Mouse (Mus musculus) embryonic facial prominence, embryonic 12.5 days (tissue): Measurements from ENCODE around the gene Tjp2. TPM values are rescaled to one million over a fixed set of nuclear protein-coding genes. Genes with fewer than 3 reads are reported as not detected.

Experiments used
- ATAC-seq: fragments of 200-750 bp; cut with Nextera tagmentation; 2 replicates; pipeline ENCODE4 v1.8.0; 2017; ENCODE audit not compliant: insufficient number of reproducible peaks, insufficient read depth, low FRiP score, low TSS enrichment
- H3K27ac ChIP-seq: fragments of 300-500 bp; sonication (generic); 2 replicates; pipeline ENCODE4 v1.5.1; 2016; ENCODE audit warnings: mild to moderate bottlenecking
- H3K27me3 ChIP-seq: fragments of 300-500 bp; sonication (generic); 2 replicates; pipeline ENCODE4 v1.6.1; 2016; ENCODE audit warnings: mild to moderate bottlenecking, moderate library complexity
- H3K36me3 ChIP-seq: fragments of 300-500 bp; sonication (generic); 2 replicates; pipeline ENCODE4 v1.6.1; 2016; ENCODE audit warnings: mild to moderate bottlenecking
- H3K4me1 ChIP-seq: fragments of 300-500 bp; sonication (generic); 2 replicates; pipeline ENCODE4 v1.6.1; 2016
- H3K4me2 ChIP-seq: fragments of 300-500 bp; sonication (generic); replicated peaks from 2 replicates; pipeline ENCODE4 v1.6.1; 2016; ENCODE audit warnings: mild to moderate bottlenecking, moderate library complexity
- H3K4me3 ChIP-seq: fragments of 300-500 bp; sonication (generic); 2 replicates; pipeline ENCODE4 v1.5.1; 2016; ENCODE audit warnings: mild to moderate bottlenecking
- H3K9ac ChIP-seq: fragments of 300-500 bp; sonication (generic); 2 replicates; pipeline ENCODE4 v1.6.1; 2016; ENCODE audit warnings: mild to moderate bottlenecking, moderate library complexity
- H3K9me3 ChIP-seq: fragments of 300-500 bp; sonication (generic); 2 replicates; pipeline ENCODE4 v1.6.1; 2016; ENCODE audit warnings: mild to moderate bottlenecking, moderate library complexity
- WGBS: fragments of 180-500 bp; shearing (Covaris S2); methylation state at CpG from one replicate; pipeline ENCODE4 v1.1.7; 2016; 5-methylcytosine and 5-hydroxymethylcytosine counted together
- polyA plus RNA-seq: library from polyadenylated mRNA; unstranded; fragments of >200 nt; fragmentation: Nextera tagmentation; extraction: Ambion mirVana; gene quantifications from 2 replicates; pipeline ENCODE4 v1.2.1, GENCODE M21; 2016

Gene Tjp2
- polyA plus RNA-seq, 1 experiment from 2014 or later: 26.6 TPM

DNA sequence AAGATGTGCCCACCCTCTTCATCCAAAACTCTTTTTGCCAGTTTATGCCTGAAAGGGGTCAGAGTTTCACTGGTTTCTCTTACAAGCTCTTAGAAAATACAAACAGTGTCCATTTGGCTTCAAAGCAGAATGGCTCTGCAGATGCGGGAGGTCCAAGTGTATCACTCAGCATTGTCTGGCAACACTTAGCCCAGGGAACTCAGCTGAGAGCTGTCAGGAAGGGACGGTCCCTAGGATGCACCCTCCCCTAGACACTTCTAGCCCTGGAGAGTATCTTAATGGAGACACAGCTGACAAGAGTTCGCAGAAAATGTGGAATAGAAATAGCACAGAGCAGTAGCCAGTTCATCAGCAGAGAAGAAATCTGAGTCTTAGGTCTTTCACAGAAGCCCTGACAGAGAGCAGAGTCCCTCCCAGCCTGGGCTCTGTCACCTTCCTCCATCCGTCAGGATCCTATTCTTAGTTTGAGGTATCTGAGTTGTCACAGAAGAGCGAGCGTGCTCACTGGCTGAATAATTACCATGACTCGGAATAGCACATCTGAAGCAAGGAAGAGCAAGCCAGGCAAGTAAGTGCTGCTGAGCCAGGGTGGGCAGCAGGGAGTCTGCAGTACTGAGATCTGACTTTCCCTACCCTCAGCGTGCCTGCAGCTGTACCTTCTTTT, 144.3 kb downstream of the Tjp2 start:
- no peaks in the 10 kb centered on the region for H3K36me3 ChIP-seq
- no peak overlapping the region for H3K9ac ChIP-seq
- H3K27ac ChIP-seq: no peak overlapping the region
- ATAC-seq: no peak
- H3K4me2 ChIP-seq: no peak overlapping the region
- H3K4me1 ChIP-seq: no peaks in the 10 kb centered on the region
- H3K4me3 ChIP-seq: no peak overlapping the region
- no peaks in the 10 kb centered on the region for H3K27me3 ChIP-seq
- WGBS: 43% methylated on average over 8 of the region's 8 CpGs
- H3K9me3 ChIP-seq: no peaks in the 10 kb centered on the region

DNA sequence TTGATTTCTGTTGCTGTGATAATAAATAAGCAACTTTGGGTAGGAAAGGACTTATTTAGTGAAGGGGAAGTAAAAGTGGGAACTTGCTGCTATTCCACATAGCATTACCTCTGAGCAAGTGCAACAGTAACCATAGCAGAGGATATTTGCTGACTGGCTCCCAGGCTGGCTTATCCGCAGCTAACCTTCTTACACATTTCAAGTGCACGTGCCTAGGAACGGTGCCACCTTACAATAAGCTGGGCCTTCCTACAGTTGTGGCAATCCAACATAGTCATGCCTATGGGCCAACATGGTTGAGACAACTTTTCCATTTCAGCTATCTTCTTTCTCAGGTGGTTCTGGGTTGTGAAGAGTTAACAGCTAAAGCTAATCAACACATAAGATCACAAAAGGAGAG, 147.2 kb downstream of the Tjp2 start:
- H3K36me3 ChIP-seq: no peaks in the 10 kb centered on the region
- H3K4me2 ChIP-seq: no peak overlapping the region
- no peak overlapping the region for H3K27ac ChIP-seq
- ATAC-seq: no peak
- H3K9ac ChIP-seq: no peak overlapping the region
- H3K4me3 ChIP-seq: no peak overlapping the region
- WGBS: 95% methylated on average over 3 of the region's 3 CpGs
- no peaks in the 10 kb centered on the region for H3K4me1 ChIP-seq
- H3K9me3 ChIP-seq: no peaks in the 10 kb centered on the region
- H3K27me3 ChIP-seq: no peaks in the 10 kb centered on the region

DNA sequence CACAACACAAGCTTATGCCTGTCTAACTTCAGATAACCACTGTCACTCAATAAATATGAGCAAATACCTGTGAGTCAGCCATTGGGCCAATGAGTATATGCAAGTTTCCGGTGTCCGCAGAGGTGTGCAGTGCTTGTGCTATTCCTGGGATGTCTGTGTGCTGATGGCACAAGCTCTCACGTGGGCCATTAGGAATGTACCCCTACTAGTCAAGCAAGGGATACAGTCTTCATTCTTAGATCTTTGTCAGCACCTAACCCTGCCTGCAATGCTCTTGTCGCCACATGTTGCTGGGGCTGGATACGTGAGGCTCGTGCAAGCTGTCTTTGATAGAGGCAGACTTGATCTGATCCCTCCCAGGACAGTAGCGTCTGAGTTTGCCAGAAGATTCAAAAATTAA, 148.3 kb downstream of the Tjp2 start:
- Histone ChIP-seq H3K4me3 (no peak overlapping the region), H3K9ac (no peak overlapping the region), H3K4me2 (no peak overlapping the region), H3K9me3 (no peaks in the 10 kb centered on the region), H3K4me1 (no peaks in the 10 kb centered on the region), H3K27me3 (no peaks in the 10 kb centered on the region), H3K36me3 (no peaks in the 10 kb centered on the region), H3K27ac (no peak overlapping the region)
- no peak for ATAC-seq
- WGBS: 83% methylated on average over 7 of the region's 7 CpGs

DNA sequence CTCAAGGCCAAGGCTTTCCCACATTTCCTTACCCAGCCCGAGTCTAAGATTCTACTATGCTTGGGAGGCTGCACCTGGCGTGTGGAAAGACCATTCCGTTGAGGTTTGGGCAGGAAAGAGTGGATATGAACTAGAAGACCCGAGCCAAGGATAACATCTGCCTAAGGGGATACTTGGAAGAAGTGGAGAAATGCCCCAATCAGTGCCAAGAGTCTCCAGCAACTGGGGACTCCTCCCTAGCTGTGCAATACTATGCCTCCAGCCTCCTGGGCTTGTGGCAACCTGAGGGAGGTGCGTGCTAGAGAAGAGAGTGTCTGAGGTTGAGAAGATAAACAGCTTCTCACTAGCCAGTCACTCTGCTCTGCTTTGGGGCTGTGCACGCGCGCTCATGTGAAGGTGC, 148.9 kb downstream of the Tjp2 start:
- Histone ChIP-seq H3K4me2 (no peak overlapping the region), H3K36me3 (no peaks in the 10 kb centered on the region), H3K4me3 (no peak overlapping the region), H3K9me3 (no peaks in the 10 kb centered on the region), H3K27ac (no peak overlapping the region), H3K4me1 (no peaks in the 10 kb centered on the region), H3K9ac (no peak overlapping the region), H3K27me3 (no peaks in the 10 kb centered on the region)
- 85% methylated on average over 8 of the region's 8 CpGs for WGBS
- ATAC-seq: no peak

DNA sequence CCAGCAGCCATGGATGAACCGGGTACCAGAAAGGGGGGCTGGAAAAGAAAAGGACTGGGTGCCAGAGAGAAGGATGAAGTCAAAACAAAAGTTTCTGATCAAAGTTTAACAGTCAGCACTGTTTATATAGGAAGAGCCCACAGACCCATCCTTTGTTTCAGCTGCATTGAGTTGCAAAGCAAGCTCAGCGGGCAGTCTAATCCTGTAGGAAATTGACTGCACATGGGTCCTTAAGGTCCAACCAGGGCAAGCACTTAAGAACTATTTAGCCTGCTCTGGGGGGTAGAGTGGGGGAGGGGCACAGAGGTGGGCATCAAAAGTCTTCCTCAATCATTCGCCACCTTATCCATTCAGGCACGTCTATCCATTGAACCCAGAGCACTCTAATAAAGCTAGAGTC, 151.7 kb downstream of the Tjp2 start:
- 46% methylated on average over 4 of the region's 4 CpGs for WGBS
- Histone ChIP-seq H3K36me3 (no peaks in the 10 kb centered on the region), H3K27me3 (no peaks in the 10 kb centered on the region), H3K27ac (no peak overlapping the region), H3K9me3 (no peaks in the 10 kb centered on the region), H3K4me2 (no peak overlapping the region), H3K4me1 (no peaks in the 10 kb centered on the region), H3K9ac (no peak overlapping the region), H3K4me3 (no peak overlapping the region)
- ATAC-seq: no peak

DNA sequence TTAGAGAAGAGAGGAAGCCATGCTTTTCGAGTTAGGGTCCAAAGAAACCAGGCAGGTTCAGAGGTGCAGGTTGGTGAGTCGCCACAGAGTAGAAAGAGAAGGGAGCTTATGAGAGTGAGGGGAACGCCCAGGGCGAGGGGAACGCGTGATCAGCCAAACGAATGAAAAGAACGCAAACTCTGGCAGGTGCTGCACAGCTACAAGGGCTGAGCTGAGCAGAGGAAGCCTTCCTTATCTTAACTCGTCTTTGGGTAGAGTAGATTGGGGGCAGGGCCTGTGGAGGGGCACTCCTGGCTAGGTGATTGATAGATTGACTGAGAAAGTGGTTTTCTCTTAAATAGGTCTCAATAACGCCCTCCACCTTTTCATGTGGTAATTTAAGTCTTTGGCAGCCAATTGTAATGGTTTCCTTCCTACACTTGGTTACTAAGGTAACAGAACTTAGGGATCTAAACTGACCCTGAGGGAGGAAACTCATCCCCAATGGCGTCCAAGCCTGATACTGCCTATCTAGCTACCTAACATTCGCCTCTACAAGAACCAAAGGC, 160.4 kb downstream of the Tjp2 start:
- no peak overlapping the region for H3K4me3 ChIP-seq
- H3K36me3 ChIP-seq: no peaks in the 10 kb centered on the region
- no peak overlapping the region for H3K9ac ChIP-seq
- H3K4me1 ChIP-seq: no peaks in the 10 kb centered on the region
- H3K27me3 ChIP-seq: no peaks in the 10 kb centered on the region
- no peak overlapping the region for H3K27ac ChIP-seq
- no peak overlapping the region for H3K4me2 ChIP-seq
- no peaks in the 10 kb centered on the region for H3K9me3 ChIP-seq
- ATAC-seq: no peak
- WGBS: 51% methylated on average over 12 of the region's 12 CpGs

DNA sequence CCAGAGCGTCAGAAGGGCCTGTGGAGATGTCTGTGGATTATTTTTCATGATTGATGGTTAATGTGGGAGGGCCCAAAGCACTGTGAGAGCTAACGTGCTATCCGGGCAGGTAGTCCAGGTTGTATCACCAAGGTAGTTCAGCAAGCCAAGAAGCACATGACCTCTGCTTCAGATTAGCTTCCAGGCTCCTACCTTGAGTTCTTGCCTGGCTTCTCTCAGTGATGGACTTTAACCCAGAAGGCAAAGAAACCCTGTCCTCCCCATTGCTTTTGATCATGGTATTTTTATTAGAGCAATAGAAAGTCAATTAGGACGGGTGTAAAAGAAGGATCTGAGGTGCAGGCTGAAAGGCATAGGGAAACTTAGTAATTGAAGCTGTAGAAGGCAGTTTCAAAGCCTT, 161.2 kb downstream of the Tjp2 start:
- no peak overlapping the region for H3K4me3 ChIP-seq
- H3K4me2 ChIP-seq: no peak overlapping the region
- H3K9me3 ChIP-seq: no peaks in the 10 kb centered on the region
- 83% methylated on average over 4 of the region's 4 CpGs for WGBS
- no peak for ATAC-seq
- H3K9ac ChIP-seq: no peak overlapping the region
- no peak overlapping the region for H3K27ac ChIP-seq
- no peaks in the 10 kb centered on the region for H3K27me3 ChIP-seq
- H3K36me3 ChIP-seq: no peaks in the 10 kb centered on the region
- no peaks in the 10 kb centered on the region for H3K4me1 ChIP-seq

DNA sequence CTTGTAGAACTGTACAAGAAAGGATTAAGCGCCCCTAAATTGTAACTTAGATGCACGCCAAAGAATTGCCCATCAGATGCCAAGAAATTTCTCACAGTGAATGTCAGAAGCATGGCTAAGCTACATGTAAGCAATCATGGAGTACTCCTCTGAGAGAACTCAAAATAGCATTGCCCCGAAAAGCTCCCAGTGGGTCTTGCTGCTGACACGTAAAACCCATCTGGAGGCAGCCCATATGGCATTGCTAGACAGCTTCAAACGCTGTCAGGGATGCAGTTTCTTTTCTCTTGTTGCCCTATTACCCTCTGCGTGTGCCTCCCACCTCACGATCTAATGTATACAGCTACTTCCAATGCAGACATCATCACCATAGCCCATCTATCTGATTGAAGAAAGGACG, 166.0 kb downstream of the Tjp2 start:
- no peaks in the 10 kb centered on the region for H3K9me3 ChIP-seq
- no peak for ATAC-seq
- no peak overlapping the region for H3K4me3 ChIP-seq
- no peaks in the 10 kb centered on the region for H3K4me1 ChIP-seq
- WGBS: 79% methylated on average over 8 of the region's 8 CpGs
- no peaks in the 10 kb centered on the region for H3K27me3 ChIP-seq
- H3K4me2 ChIP-seq: no peak overlapping the region
- H3K27ac ChIP-seq: no peak overlapping the region
- no peak overlapping the region for H3K9ac ChIP-seq
- no peaks in the 10 kb centered on the region for H3K36me3 ChIP-seq

DNA sequence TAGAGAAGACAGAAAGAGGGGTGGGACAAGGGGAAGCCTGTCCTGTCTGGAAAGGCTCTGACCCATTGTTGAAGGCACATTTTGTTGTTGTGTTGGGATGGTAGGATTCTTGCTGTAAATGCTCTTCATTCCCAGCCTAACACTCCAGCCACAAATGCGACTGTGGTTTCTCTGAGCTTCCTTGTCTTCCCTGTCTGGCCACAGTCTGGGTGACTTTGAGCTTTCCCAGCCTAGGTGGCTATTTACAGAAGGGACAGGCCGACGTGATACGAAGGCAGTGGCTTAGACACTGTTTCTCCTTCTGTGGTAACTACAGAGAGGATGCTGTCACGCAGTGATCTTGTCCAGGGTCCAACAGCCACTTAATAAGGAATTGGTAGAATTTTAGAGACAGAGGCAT, 166.8 kb downstream of the Tjp2 start:
- no peaks in the 10 kb centered on the region for H3K9me3 ChIP-seq
- no peak overlapping the region for H3K4me2 ChIP-seq
- no peaks in the 10 kb centered on the region for H3K36me3 ChIP-seq
- H3K4me3 ChIP-seq: no peak overlapping the region
- no peak for ATAC-seq
- H3K9ac ChIP-seq: no peak overlapping the region
- no peaks in the 10 kb centered on the region for H3K4me1 ChIP-seq
- no peak overlapping the region for H3K27ac ChIP-seq
- WGBS: 87% methylated on average over 5 of the region's 5 CpGs
- H3K27me3 ChIP-seq: no peaks in the 10 kb centered on the region

DNA sequence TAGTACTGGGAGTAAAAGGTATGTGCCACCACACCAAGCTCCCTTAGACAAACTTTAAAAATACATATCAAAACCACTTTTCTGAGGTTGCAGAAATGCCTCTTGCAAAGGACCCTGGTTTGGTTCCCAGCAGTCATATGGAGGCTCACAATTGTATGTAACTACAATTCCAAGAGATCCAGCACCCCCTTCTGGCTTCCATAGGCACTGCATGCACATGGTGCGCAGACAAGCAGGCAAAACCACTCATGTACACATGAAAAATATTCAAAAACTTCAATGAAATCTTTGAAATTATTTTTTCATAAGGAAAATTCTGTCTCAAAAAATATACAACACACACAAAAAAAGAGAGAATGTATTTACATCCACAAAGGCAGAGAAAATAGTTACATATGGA, 167.9 kb downstream of the Tjp2 start:
- Histone ChIP-seq H3K9me3 (no peaks in the 10 kb centered on the region), H3K36me3 (no peaks in the 10 kb centered on the region), H3K27me3 (no peaks in the 10 kb centered on the region), H3K4me3 (no peak overlapping the region), H3K9ac (no peak overlapping the region), H3K4me1 (no peaks in the 10 kb centered on the region), H3K4me2 (no peak overlapping the region), H3K27ac (no peak overlapping the region)
- ATAC-seq: no peak
- WGBS: 88% methylated on average over 1 of the region's 1 CpGs

DNA sequence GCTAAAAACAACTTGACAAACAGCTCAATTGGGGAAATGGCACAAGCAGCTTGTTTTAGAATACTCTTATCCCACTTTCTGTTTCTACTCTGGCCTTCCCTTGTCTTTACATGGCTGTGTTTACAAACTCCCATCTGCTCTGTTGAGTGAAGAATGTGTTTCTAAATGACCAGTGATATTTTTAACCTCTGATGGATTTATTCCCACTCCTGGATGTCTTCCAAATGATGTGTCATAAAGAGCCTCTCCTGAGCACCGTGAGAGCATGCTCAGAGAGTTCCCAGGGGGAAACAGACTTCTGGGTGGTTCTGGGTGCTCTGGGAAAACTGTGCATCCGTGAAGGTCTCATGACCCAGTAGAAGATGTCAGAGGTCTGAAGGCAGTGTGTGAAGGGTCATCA, 169.9 kb downstream of the Tjp2 start:
- no peaks in the 10 kb centered on the region for H3K4me1 ChIP-seq
- no peaks in the 10 kb centered on the region for H3K27me3 ChIP-seq
- H3K36me3 ChIP-seq: no peaks in the 10 kb centered on the region
- no peak for ATAC-seq
- H3K9me3 ChIP-seq: no peaks in the 10 kb centered on the region
- 76% methylated on average over 2 of the region's 2 CpGs for WGBS
- H3K4me3 ChIP-seq: no peak overlapping the region
- H3K9ac ChIP-seq: no peak overlapping the region
- H3K27ac ChIP-seq: no peak overlapping the region
- no peak overlapping the region for H3K4me2 ChIP-seq

DNA sequence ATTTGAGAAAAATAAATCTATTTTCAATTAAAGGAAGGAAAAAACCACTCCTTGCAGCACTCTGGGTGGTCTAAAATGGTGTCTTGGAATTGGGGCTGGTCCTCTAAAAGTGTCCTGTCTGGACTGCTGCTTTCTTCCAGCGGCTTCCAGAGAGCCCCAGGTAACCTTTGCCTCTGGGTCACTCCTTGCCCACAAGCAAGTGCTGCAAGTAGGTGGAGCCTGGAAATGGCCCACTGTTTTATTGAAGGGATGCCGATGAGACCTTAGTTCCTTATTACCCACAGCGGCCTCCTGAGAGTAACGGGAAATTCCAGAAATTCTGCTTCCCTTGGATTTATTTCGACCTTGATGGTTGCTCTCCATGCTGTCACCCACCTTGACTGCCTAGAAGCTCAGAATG, 170.6 kb downstream of the Tjp2 start:
- H3K9ac ChIP-seq: no peak overlapping the region
- H3K9me3 ChIP-seq: no peaks in the 10 kb centered on the region
- no peaks in the 10 kb centered on the region for H3K27me3 ChIP-seq
- H3K4me1 ChIP-seq: no peaks in the 10 kb centered on the region
- H3K36me3 ChIP-seq: no peaks in the 10 kb centered on the region
- 69% methylated on average over 5 of the region's 5 CpGs for whole genome bisulfite sequencing
- no peak overlapping the region for H3K27ac ChIP-seq
- H3K4me3 ChIP-seq: no peak overlapping the region
- no peak overlapping the region for H3K4me2 ChIP-seq
- no peak for ATAC-seq

DNA sequence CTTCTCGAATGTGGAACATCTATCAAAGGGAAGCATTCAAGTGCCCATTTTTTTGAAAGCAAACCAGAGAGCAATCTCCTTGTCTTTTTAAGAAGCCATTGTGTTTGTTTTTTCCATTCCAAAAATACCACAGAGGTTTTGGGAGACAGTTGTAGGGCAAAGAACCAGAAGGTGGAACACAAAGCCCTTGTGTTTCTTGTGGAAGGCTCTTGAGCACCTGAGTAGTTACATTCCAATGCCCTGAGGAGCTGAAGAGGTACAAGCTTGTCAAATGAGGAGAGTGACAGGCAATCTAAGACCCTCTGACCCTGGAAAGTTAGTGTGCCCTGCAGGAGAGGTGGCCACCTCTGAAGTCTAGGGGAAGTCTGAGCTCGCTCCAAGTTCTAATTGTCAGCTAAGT, 174.3 kb downstream of the Tjp2 start:
- Histone ChIP-seq H3K36me3 (no peaks in the 10 kb centered on the region), H3K4me1 (no peaks in the 10 kb centered on the region), H3K27me3 (no peaks in the 10 kb centered on the region), H3K27ac (no peak overlapping the region), H3K4me3 (no peak overlapping the region), H3K9ac (no peak overlapping the region), H3K4me2 (no peak overlapping the region), H3K9me3 (no peaks in the 10 kb centered on the region)
- WGBS: 56% methylated on average over 2 of the region's 2 CpGs
- ATAC-seq: no peak
